Mouse (Mus musculus) stomach, embryonic 15.5 days (tissue): ENCODE measurements around the gene Araf. TPM values are rescaled to one million over a fixed set of nuclear protein-coding genes. Genes with fewer than 3 reads are reported as not detected.

Experiments used
- ATAC-seq: fragments of 200-750 bp; cut with Nextera tagmentation; 2 replicates; pipeline ENCODE4 v1.8.0; 2017; ENCODE audit warnings: low read depth, moderate number of reproducible peaks, moderate TSS enrichment; ENCODE audit not compliant: insufficient read depth, low FRiP score
- H3K27ac ChIP-seq: fragments of 300-500 bp; sonication (generic); 2 replicates; pipeline ENCODE4 v1.5.1; 2015; ENCODE audit warnings: mild to moderate bottlenecking, inconsistent platforms
- H3K27me3 ChIP-seq: fragments of 300-500 bp; sonication (generic); replicated peaks from 2 replicates; pipeline ENCODE4 v1.6.1; 2015; ENCODE audit warnings: inconsistent platforms
- H3K36me3 ChIP-seq: fragments of 300-500 bp; sonication (generic); 2 replicates; pipeline ENCODE4 v1.6.1; 2015; ENCODE audit warnings: inconsistent platforms
- H3K4me1 ChIP-seq: fragments of 300-500 bp; sonication (generic); 2 replicates; pipeline ENCODE4 v1.6.1; 2015; ENCODE audit warnings: inconsistent platforms
- H3K4me2 ChIP-seq: fragments of 300-500 bp; sonication (generic); 2 replicates; pipeline ENCODE4 v1.6.1; 2015; ENCODE audit warnings: mild to moderate bottlenecking, inconsistent platforms
- H3K4me3 ChIP-seq: fragments of 300-500 bp; sonication (generic); replicated peaks from 2 replicates; pipeline ENCODE4 v1.5.1; 2015; ENCODE audit warnings: inconsistent platforms
- H3K9ac ChIP-seq: fragments of 300-500 bp; sonication (generic); 2 replicates; pipeline ENCODE4 v1.6.1; 2015; ENCODE audit warnings: inconsistent platforms
- H3K9me3 ChIP-seq: fragments of 300-500 bp; sonication (generic); 2 replicates; pipeline ENCODE4 v1.6.1; 2016; ENCODE audit warnings: inconsistent platforms
- WGBS: fragments of 180-500 bp; shearing (Covaris S2); methylation state at CpG from one replicate; pipeline ENCODE4 v1.1.7; 2015; 5-methylcytosine and 5-hydroxymethylcytosine counted together
- polyA plus RNA-seq: library from polyadenylated mRNA; unstranded; fragments of >200 nt; fragmentation: Nextera tagmentation; extraction: Ambion mirVana; gene quantifications from 2 replicates; pipeline ENCODE4 v1.2.1, GENCODE M21; 2015

The Araf gene
- polyA plus RNA-seq, 1 experiment from 2014 or later: 98.8 TPM

DNA sequence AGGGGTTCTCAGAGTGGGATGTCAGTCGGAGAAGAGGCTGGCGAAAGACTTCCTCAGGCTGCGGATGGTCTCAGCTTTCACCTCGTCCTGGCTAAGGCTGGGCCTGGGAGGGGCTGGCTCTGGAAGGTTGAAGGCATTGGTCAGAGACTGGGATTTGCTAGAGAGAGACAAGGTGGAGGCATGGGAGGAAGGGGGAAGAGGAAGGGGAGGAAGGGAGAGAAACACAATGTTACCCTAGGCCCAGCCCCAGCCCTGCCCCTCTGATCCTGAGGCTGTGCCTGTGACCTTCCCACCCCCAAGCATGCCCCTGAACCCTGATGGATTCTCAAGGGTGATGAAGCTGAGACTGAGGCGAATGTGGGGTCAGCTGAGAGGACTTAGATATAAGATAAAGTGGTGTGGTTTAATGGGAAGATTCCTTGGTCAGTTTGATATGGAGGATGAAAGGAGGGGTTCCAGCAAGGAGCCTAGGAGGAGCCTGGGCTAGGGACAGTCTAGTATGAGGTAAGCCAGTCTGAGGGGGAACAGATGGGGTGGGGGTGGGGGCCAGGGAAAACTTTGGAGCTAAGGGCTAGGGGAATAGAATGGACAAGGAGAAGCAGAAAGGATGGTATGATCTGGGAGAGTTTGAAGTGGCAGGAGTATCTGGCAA is 64.0 kb downstream of the Araf start:
- Histone ChIP-seq H3K9me3 (no peaks in the 10 kb centered on the region), H3K27me3 (no peaks in the 10 kb centered on the region), H3K36me3 (no peaks in the 10 kb centered on the region; the same call in 1 of the 2 replicates), H3K4me2 (no peak overlapping the region), H3K9ac (no peak overlapping the region), H3K27ac (no peak overlapping the region), H3K4me1 (peaks cover 4% of the 10 kb centered on the region; the same call in 1 of the 2 replicates), H3K4me3 (no peak overlapping the region)
- no peak for ATAC-seq
- WGBS: 48% methylated on average over 5 of the region's 5 CpGs

DNA sequence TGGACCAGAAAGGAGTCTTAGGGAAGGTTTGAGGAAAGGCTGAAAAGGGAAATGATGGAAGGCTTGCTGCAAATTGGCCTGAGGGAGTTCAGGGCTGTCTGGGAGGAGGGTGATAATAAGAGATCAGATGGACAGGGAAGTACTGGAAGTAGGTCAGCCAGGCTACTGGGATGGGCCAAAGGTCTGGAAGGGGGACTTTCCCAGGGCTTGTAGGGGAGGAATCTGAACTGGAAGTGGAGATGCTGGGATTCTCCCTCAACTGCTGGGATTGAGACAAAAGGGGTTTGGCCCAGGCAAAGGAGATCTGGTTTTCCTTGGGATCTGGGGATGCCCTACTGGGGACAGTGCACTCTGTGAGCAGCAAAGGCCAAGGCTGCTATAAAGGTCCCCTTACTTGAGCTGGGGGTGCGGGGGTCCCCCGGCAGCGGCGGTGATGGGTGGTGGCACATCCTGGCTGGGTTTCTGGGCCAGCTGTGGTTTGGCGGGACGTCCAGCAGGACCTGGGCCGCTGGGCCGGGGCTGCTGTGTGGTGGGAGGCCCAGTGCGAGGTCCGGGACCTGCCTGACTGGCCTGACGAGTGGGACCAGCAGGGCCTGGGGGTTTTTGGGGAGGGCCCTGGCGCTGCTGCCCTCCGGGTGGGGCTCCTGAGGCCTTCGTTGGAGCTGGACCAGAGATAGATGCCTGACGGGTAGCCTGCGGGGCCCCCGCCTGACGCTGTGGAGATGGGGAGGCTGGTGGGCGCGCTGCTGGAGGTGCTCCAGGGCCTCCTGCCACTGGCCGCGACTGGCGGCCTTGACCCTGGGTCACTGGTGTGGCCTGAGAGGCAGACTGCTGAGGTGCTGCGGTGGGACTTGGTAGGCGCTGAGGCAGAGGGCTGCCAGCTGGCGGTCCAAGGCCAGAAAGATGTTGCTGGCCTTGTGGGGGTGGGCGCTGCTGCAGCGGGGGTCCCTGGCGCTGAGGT is 64.8 kb downstream of the Araf start:
- H3K9me3 ChIP-seq: no peaks in the 10 kb centered on the region
- no peak overlapping the region for H3K27ac ChIP-seq
- H3K9ac ChIP-seq: no peak overlapping the region
- 35% methylated on average over 29 of the region's 29 CpGs for WGBS
- H3K4me1 ChIP-seq: peaks cover 4% of the 10 kb centered on the region; the same call in 1 of the 2 replicates
- 0 out of 2 replicates have a peak overlapping the region, but pooled peaks have one; percentile 13 for H3K4me2 ChIP-seq
- no peak overlapping the region for H3K4me3 ChIP-seq
- no peaks in the 10 kb centered on the region; the same call in 1 of the 2 replicates for H3K36me3 ChIP-seq
- 0 out of 2 replicates have a peak, but pooled peaks have one; percentile 32 for ATAC-seq
- H3K27me3 ChIP-seq: no peaks in the 10 kb centered on the region

DNA sequence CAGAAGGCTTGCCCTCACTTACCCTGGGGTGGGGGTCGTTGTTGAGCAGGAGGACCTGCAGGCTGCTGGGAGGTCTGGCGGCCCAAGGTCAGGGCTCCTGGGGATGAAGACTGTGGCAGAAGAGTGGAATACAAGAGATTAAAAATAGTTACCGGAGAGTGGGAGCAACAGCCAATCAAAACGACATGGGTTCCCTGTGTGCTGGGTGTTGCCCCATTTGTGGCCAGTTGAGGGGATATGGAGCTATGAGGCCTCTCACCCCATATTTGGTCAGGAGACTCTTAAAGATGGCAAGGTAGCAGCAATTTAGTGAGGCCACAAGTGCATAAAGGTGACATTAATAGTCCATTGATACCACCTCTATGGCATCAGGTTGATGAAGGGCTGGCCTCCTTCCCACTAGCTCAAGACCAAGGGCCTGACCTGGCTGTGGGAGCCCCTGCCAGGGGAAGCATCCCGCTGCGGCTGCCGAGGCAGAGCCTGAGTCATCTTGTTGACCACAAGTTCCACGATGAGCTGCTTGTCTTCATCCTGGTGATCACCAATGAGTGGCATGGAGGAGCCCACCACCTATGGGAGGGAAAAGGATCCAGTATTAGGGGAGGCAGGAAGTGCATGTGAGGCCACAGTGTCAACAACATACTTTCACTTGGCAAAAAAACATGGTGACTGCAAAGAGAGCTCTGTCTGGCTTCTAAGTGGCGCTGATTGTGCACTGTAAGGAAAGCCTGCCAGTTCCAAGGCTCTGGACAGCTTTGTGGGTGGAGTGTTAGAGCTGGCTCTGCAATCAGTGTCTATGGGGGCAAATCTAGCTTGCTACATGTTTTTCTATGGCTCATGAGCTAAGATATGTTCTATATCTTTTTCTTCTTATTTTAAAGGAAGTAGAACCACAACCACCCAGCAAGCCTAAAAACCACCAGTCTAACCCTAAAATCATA is 65.8 kb downstream of the Araf start:
- H3K9ac ChIP-seq: no peak overlapping the region
- H3K4me2 ChIP-seq: no peak overlapping the region
- no peaks in the 10 kb centered on the region for H3K36me3 ChIP-seq
- no peak overlapping the region for H3K4me3 ChIP-seq
- ATAC-seq: no peak
- H3K27me3 ChIP-seq: no peaks in the 10 kb centered on the region
- H3K27ac ChIP-seq: no peak overlapping the region
- 76% methylated on average over 9 of the region's 9 CpGs for WGBS
- H3K9me3 ChIP-seq: no peaks in the 10 kb centered on the region
- H3K4me1 ChIP-seq: peaks cover 4% of the 10 kb centered on the region; the same call in 1 of the 2 replicates

DNA sequence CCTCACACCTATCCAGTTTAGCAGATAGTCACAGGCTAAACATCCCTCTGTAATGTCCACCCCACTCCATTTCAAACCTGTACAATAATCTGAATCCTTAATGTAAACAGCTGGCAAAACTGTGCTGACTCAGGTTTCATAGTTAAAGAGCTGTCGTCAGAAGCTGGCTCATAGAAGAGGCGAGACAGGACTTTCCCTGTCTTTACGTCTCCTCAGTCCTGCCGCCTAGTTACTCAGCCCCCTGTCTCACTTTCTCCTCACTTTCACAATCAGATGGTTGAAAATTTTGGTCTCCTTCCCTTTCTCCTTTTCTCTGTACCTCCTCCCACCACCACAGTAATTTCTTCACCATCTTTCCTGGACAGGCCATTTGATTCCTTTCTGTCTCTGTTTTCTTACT is 70.5 kb downstream of the Araf start:
- H3K36me3 ChIP-seq: no peaks in the 10 kb centered on the region
- no peak overlapping the region for H3K9ac ChIP-seq
- H3K4me2 ChIP-seq: no peak overlapping the region
- no peak for ATAC-seq
- H3K27ac ChIP-seq: no peak overlapping the region
- no peaks in the 10 kb centered on the region for H3K27me3 ChIP-seq
- H3K4me3 ChIP-seq: no peak overlapping the region
- WGBS: 46% methylated on average over 4 of the region's 4 CpGs
- H3K9me3 ChIP-seq: no peaks in the 10 kb centered on the region
- H3K4me1 ChIP-seq: no peaks in the 10 kb centered on the region

DNA sequence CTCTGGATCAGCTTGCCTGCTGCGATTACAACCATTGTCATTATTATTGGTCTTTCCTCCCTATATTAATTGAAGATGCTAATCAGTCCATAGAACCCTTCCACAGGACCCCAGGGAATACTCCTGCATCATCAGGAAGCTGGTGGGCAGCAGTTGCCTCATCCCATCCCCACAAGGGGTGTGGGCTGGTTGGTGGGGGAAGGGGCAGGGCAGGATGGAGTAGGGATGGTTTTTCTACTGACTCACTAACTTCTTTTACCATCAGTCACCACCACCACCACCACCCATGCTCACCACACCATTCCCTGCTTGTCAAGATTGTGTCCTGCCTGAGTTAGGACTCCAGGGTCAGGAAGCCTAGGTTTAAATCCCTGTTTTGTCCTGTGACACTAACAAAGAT is 71.6 kb downstream of the Araf start:
- Histone ChIP-seq H3K4me1 (no peaks in the 10 kb centered on the region), H3K9me3 (no peaks in the 10 kb centered on the region), H3K4me3 (no peak overlapping the region), H3K9ac (no peak overlapping the region), H3K36me3 (no peaks in the 10 kb centered on the region), H3K4me2 (no peak overlapping the region), H3K27me3 (no peaks in the 10 kb centered on the region), H3K27ac (no peak overlapping the region)
- no peak for ATAC-seq
- WGBS: 76% methylated on average over 1 of the region's 1 CpGs

DNA sequence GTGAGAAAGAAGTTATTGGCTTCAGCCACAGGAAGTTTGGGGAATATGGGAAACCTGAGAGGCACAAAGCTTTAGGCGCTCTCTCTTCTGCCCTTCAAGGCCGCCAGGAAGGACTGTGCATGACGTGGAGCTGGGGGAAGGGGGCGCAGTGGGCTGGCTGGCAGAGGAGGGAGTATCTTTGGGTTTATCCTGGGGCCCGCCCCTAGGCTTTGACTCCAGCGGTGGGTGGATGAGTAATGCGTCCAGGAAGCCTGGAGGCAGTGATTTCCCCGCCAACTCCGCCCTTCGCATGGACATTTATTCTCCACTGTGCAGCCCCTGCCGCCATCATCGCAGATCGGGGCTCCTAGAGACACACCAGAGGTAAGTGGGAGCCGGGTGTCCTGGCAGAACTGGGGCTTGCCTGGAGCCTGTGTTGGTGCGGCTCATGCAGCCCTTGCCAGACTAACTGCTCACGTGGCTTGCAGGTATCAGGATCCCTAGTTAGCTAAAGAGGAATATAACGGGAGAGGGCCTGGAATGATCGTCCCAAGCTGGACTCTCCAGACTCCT is 72.4 kb downstream of the Araf start, which contains the start of gene Timp1:
TSS of gene Timp1 (plus strand) at position 205 of the 552 bp plus-strand sequence.
- Histone ChIP-seq H3K9ac (no peak within 1 kb of the TSS), H3K4me3 (peak within 1 kb of the TSS; percentile 34)

DNA sequence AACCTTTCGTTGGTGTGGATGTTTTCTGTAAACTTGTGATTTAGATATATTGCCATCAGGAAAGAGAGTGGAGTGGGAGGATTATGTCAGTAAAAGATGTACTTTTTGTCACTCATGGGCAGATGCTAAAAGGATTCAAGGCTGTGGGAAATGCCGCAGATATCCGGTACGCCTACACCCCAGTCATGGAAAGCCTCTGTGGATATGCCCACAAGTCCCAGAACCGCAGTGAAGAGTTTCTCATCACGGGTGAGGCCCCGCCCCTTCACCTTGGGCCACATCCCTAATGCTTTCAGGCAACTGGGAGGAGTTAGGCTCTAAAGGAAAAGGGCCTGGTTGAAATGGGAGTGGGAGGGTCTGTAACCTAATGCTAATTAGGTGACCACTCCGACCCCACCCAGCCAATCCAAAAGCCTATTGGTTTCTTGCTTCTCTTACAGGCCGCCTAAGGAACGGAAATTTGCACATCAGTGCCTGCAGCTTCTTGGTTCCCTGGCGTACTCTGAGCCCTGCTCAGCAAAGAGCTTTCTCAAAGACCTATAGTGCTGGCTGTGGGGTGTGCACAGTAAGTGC is 75.4 kb downstream of the Araf start:
- Histone ChIP-seq H3K27me3 (no peaks in the 10 kb centered on the region), H3K9ac (no peak overlapping the region), H3K9me3 (no peaks in the 10 kb centered on the region), H3K4me2 (no peak overlapping the region), H3K36me3 (no peaks in the 10 kb centered on the region), H3K4me3 (no peak overlapping the region), H3K4me1 (no peaks in the 10 kb centered on the region), H3K27ac (no peak overlapping the region)
- 33% methylated on average over 11 of the region's 11 CpGs for WGBS
- no peak for ATAC-seq

More for the DNA sequence above, 72.4 kb downstream of the Araf start, which contains the start of gene Timp1:
- WGBS: 16% methylated on average over 17 of the region's 18 CpGs
- H3K27ac ChIP-seq: no peak within 1 kb of the TSS
- no peaks in the 10 kb centered on the region for H3K9me3 ChIP-seq
- H3K4me2 ChIP-seq: peak within 1 kb of the TSS; percentile 52
- H3K27me3 ChIP-seq: no peaks in the 10 kb centered on the region
- H3K36me3 ChIP-seq: no peaks in the 10 kb centered on the region
- H3K4me1 ChIP-seq: no peaks in the 10 kb centered on the region
- ATAC-seq: peak; percentile 83

DNA sequence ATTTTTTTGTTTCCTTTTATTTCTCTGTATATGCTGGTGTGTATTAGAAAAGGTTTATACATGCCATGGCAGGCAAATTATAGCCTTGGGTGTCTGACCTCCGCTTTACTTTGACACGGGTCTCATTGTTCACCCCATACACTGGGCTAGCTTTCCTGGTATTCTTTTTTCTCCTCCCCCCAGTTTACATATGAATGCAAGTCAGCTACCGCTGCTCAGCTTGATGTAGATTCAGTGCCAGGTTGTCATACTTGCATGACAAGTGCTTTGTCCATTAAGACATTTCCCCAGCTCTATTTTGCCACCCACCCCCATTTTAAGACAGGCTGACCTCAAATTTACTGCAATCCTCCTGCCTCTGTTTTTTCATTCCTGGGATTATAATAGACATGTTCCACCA is 77.6 kb downstream of the Araf start:
- no peak overlapping the region for H3K4me3 ChIP-seq
- H3K27me3 ChIP-seq: no peaks in the 10 kb centered on the region
- no peak overlapping the region for H3K9ac ChIP-seq
- no peaks in the 10 kb centered on the region for H3K36me3 ChIP-seq
- no peaks in the 10 kb centered on the region for H3K4me1 ChIP-seq
- H3K27ac ChIP-seq: no peak overlapping the region
- ATAC-seq: no peak
- H3K4me2 ChIP-seq: no peak overlapping the region
- WGBS: 64% methylated on average over 3 of the region's 3 CpGs
- no peaks in the 10 kb centered on the region for H3K9me3 ChIP-seq

DNA sequence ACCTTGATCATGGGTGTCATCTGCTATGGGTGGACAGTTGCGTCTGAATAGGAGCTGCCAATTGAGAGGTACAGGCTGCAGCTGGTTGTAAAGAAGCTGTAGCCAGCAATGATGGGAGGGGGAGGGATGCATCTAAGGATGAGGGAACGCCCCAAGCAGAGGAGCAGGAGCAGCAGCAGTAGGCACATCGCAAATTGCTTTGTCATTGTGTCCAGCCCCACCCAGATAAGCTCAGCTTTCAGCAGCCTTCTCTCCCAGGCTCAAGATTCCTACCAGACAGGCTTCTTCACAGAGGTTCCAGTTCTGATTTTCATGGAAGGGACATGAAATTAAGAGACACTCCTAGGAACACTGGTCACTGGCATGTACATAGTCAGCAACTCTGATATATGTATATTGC is 112.5 kb downstream of the Araf start:
- 33% methylated on average over 3 of the region's 3 CpGs for WGBS
- no peak overlapping the region for H3K4me2 ChIP-seq
- no peaks in the 10 kb centered on the region for H3K4me1 ChIP-seq
- no peak overlapping the region for H3K9ac ChIP-seq
- no peak overlapping the region for H3K4me3 ChIP-seq
- no peaks in the 10 kb centered on the region for H3K27me3 ChIP-seq
- no peaks in the 10 kb centered on the region for H3K9me3 ChIP-seq
- no peak overlapping the region for H3K27ac ChIP-seq
- no peaks in the 10 kb centered on the region for H3K36me3 ChIP-seq
- ATAC-seq: no peak
